Mouse (Mus musculus): ENCODE results near the gene Bicc1. TPM values are rescaled to one million over a fixed set of nuclear protein-coding genes. Genes with fewer than 3 reads are reported as not detected.
"Not testable (repeated sequence)": the region's sequence is repeated elsewhere in the genome, so short reads cannot be mapped to it uniquely, and the experiment has no call there.

Gene Bicc1
- polyA plus RNA-seq, 1 experiment: 1.6 TPM

- Histone ChIP-seq H3K9ac (ENCODE audit: low read depth, poor library complexity, severe bottlenecking) (no peak overlapping the region), H3K4me1 (ENCODE audit: control insufficient read depth, insufficient read depth, low read length) (no peaks in the 10 kb centered on the region), H3K9me3 (replicated peaks; ENCODE audit: control insufficient read depth, insufficient read depth, low read length, poor library complexity, severe bottlenecking) (no peaks in the 10 kb centered on the region), H3K27ac (ENCODE audit: insufficient read depth, low read length) (no peak overlapping the region), H3K27me3 (ENCODE audit: control insufficient read depth, insufficient read depth, low read length, poor library complexity, severe bottlenecking) (no peaks in the 10 kb centered on the region), H3K4me3 (ENCODE audit: low read depth, low read length) (no peak overlapping the region), H3K36me3 (ENCODE audit: control insufficient read depth, insufficient read depth, low read length, poor library complexity, severe bottlenecking) (no peaks in the 10 kb centered on the region)
- TF ChIP-seq EP300 (IDR thresholded peaks at IDR 0.05; ENCODE audit: insufficient read depth, low read depth, low read length) (no peak), CTCF (IDR thresholded peaks at IDR 0.05; ENCODE audit: low read depth, low read length) (no peak), POLR2A (IDR thresholded peaks at IDR 0.05; ENCODE audit: insufficient read depth, low read length) (no peak)
Measured at GRCm38 (mm10) chr10:70961641-70962040, 197.9 kb downstream of the Bicc1 start.

- not testable (repeated sequence) for H3K9ac ChIP-seq (ENCODE audit: low read depth, poor library complexity, severe bottlenecking); H3K36me3 ChIP-seq (ENCODE audit: control insufficient read depth, insufficient read depth, low read length, poor library complexity, severe bottlenecking); H3K9me3 ChIP-seq (replicated peaks; ENCODE audit: control insufficient read depth, insufficient read depth, low read length, poor library complexity, severe bottlenecking); H3K4me3 ChIP-seq (ENCODE audit: low read depth, low read length); H3K27ac ChIP-seq (ENCODE audit: insufficient read depth, low read length); H3K4me1 ChIP-seq (ENCODE audit: control insufficient read depth, insufficient read depth, low read length); H3K27me3 ChIP-seq (ENCODE audit: control insufficient read depth, insufficient read depth, low read length, poor library complexity, severe bottlenecking)
Measured at GRCm38 (mm10) chr10:70960396-70960795, 199.1 kb downstream of the Bicc1 start.

- no peaks in the 10 kb centered on the region for H3K9me3 ChIP-seq (replicated peaks; ENCODE audit: control insufficient read depth, insufficient read depth, low read length, poor library complexity, severe bottlenecking)
- H3K4me1 ChIP-seq (ENCODE audit: control insufficient read depth, insufficient read depth, low read length): no peaks in the 10 kb centered on the region
- no peaks in the 10 kb centered on the region for H3K27me3 ChIP-seq (ENCODE audit: control insufficient read depth, insufficient read depth, low read length, poor library complexity, severe bottlenecking)
- H3K27ac ChIP-seq (ENCODE audit: insufficient read depth, low read length): no peak overlapping the region
- no peaks in the 10 kb centered on the region for H3K36me3 ChIP-seq (ENCODE audit: control insufficient read depth, insufficient read depth, low read length, poor library complexity, severe bottlenecking)
- TF ChIP-seq CTCF (IDR thresholded peaks at IDR 0.05; ENCODE audit: low read depth, low read length) (no peak), EP300 (IDR thresholded peaks at IDR 0.05; ENCODE audit: insufficient read depth, low read depth, low read length) (no peak), POLR2A (IDR thresholded peaks at IDR 0.05; ENCODE audit: insufficient read depth, low read length) (no peak)
- no peak overlapping the region for H3K4me3 ChIP-seq (ENCODE audit: low read depth, low read length)
- H3K9ac ChIP-seq (ENCODE audit: low read depth, poor library complexity, severe bottlenecking): no peak overlapping the region
Measured at GRCm38 (mm10) chr10:70952770-70953147, 206.7 kb downstream of the Bicc1 start.

GRCm38 (mm10) chr10:70952056-70952769 is 207.3 kb downstream of the Bicc1 start:
- Histone ChIP-seq H3K4me1 (ENCODE audit: control insufficient read depth, insufficient read depth, low read length) (no peaks in the 10 kb centered on the region), H3K9me3 (replicated peaks; ENCODE audit: control insufficient read depth, insufficient read depth, low read length, poor library complexity, severe bottlenecking) (no peaks in the 10 kb centered on the region), H3K27ac (ENCODE audit: insufficient read depth, low read length) (no peak overlapping the region), H3K27me3 (ENCODE audit: control insufficient read depth, insufficient read depth, low read length, poor library complexity, severe bottlenecking) (no peaks in the 10 kb centered on the region), H3K36me3 (ENCODE audit: control insufficient read depth, insufficient read depth, low read length, poor library complexity, severe bottlenecking) (no peaks in the 10 kb centered on the region), H3K9ac (ENCODE audit: low read depth, poor library complexity, severe bottlenecking) (no peak overlapping the region), H3K4me3 (ENCODE audit: low read depth, low read length) (no peak overlapping the region)
- no peak for TF ChIP-seq CTCF (IDR thresholded peaks at IDR 0.05; ENCODE audit: low read depth, low read length)
- no peak for TF ChIP-seq EP300 (IDR thresholded peaks at IDR 0.05; ENCODE audit: insufficient read depth, low read depth, low read length)
- TF ChIP-seq POLR2A (IDR thresholded peaks at IDR 0.05; ENCODE audit: insufficient read depth, low read length): no peak

- Histone ChIP-seq H3K4me3 (ENCODE audit: low read depth, low read length) (no peak overlapping the region), H3K36me3 (ENCODE audit: control insufficient read depth, insufficient read depth, low read length, poor library complexity, severe bottlenecking) (no peaks in the 10 kb centered on the region), H3K27me3 (ENCODE audit: control insufficient read depth, insufficient read depth, low read length, poor library complexity, severe bottlenecking) (no peaks in the 10 kb centered on the region), H3K9me3 (replicated peaks; ENCODE audit: control insufficient read depth, insufficient read depth, low read length, poor library complexity, severe bottlenecking) (no peaks in the 10 kb centered on the region), H3K4me1 (ENCODE audit: control insufficient read depth, insufficient read depth, low read length) (no peaks in the 10 kb centered on the region), H3K27ac (ENCODE audit: insufficient read depth, low read length) (no peak overlapping the region), H3K9ac (ENCODE audit: low read depth, poor library complexity, severe bottlenecking) (no peak overlapping the region)
- TF ChIP-seq EP300 (IDR thresholded peaks at IDR 0.05; ENCODE audit: insufficient read depth, low read depth, low read length): no peak
- no peak for TF ChIP-seq CTCF (IDR thresholded peaks at IDR 0.05; ENCODE audit: low read depth, low read length)
Measured at GRCm38 (mm10) chr10:70950105-70950424, 209.4 kb downstream of the Bicc1 start.

GRCm38 (mm10) chr10:70949254-70950104 is 210.0 kb downstream of the Bicc1 start:
- Histone ChIP-seq H3K4me3 (ENCODE audit: low read depth, low read length) (no peak overlapping the region), H3K9me3 (replicated peaks; ENCODE audit: control insufficient read depth, insufficient read depth, low read length, poor library complexity, severe bottlenecking) (no peaks in the 10 kb centered on the region), H3K27me3 (ENCODE audit: control insufficient read depth, insufficient read depth, low read length, poor library complexity, severe bottlenecking) (no peaks in the 10 kb centered on the region), H3K4me1 (ENCODE audit: control insufficient read depth, insufficient read depth, low read length) (no peaks in the 10 kb centered on the region), H3K9ac (ENCODE audit: low read depth, poor library complexity, severe bottlenecking) (no peak overlapping the region), H3K27ac (ENCODE audit: insufficient read depth, low read length) (no peak overlapping the region), H3K36me3 (ENCODE audit: control insufficient read depth, insufficient read depth, low read length, poor library complexity, severe bottlenecking) (no peaks in the 10 kb centered on the region)
- TF ChIP-seq POLR2A (IDR thresholded peaks at IDR 0.05; ENCODE audit: insufficient read depth, low read length) (no peak), EP300 (IDR thresholded peaks at IDR 0.05; ENCODE audit: insufficient read depth, low read depth, low read length) (no peak), CTCF (IDR thresholded peaks at IDR 0.05; ENCODE audit: low read depth, low read length) (no peak)
